Mouse (Mus musculus): Measurements from ENCODE around the gene Usp53. TPM values are rescaled to one million over a fixed set of nuclear protein-coding genes. Genes with fewer than 3 reads are reported as not detected.

Usp53 gene
- polyA plus RNA-seq, 1 experiment from 2014 or later = 6.2 TPM

GRCm38 (mm10) chr3:122907841-122908240 lies 76.5 kb downstream of the Usp53 start:
- H3K4me3 ChIP-seq = no peak overlapping the region
- no peaks in the 10 kb centered on the region for H3K36me3 ChIP-seq
- no peaks in the 10 kb centered on the region for H3K27me3 ChIP-seq
- no peaks in the 10 kb centered on the region for H3K4me1 ChIP-seq
- WGBS = 82% methylated on average over 2 of the region's 2 CpGs
- no peak overlapping the region for H3K4me2 ChIP-seq (replicated peaks)
- no peak overlapping the region for H3K9ac ChIP-seq
- H3K9me3 ChIP-seq (replicated peaks) = no peaks in the 10 kb centered on the region
- no peak overlapping the region for H3K27ac ChIP-seq
- no peak for ATAC-seq (ENCODE audit: low FRiP score)

- no peaks in the 10 kb centered on the region for H3K9me3 ChIP-seq (replicated peaks)
- H3K27ac ChIP-seq = no peak overlapping the region
- ATAC-seq (ENCODE audit: low FRiP score) = peak; percentile 66; the same call in 1 of the 2 replicates
- WGBS = 47% methylated on average over 12 of the region's 12 CpGs
- no peak overlapping the region for H3K4me2 ChIP-seq (replicated peaks)
- H3K27me3 ChIP-seq = no peaks in the 10 kb centered on the region
- H3K9ac ChIP-seq = no peak overlapping the region
- no peaks in the 10 kb centered on the region for H3K36me3 ChIP-seq
- H3K4me3 ChIP-seq = no peak overlapping the region
- H3K4me1 ChIP-seq = no peaks in the 10 kb centered on the region
Measured at GRCm38 (mm10) chr3:122903746-122904433, 80.4 kb downstream of the Usp53 start.

- WGBS = 60% methylated on average over 6 of the region's 6 CpGs
- Histone ChIP-seq H3K36me3 (no peaks in the 10 kb centered on the region), H3K9ac (no peak overlapping the region), H3K4me1 (no peaks in the 10 kb centered on the region), H3K4me3 (no peak overlapping the region), H3K27me3 (no peaks in the 10 kb centered on the region), H3K4me2 (replicated peaks) (no peak overlapping the region), H3K27ac (no peak overlapping the region), H3K9me3 (replicated peaks) (no peaks in the 10 kb centered on the region)
- no peak for ATAC-seq (ENCODE audit: low FRiP score)
Measured at GRCm38 (mm10) chr3:122898254-122898653, 86.1 kb downstream of the Usp53 start.

- Histone ChIP-seq H3K4me2 (replicated peaks) (no peak overlapping the region), H3K4me1 (no peaks in the 10 kb centered on the region), H3K36me3 (no peaks in the 10 kb centered on the region), H3K27me3 (no peaks in the 10 kb centered on the region), H3K27ac (no peak overlapping the region), H3K9me3 (replicated peaks) (no peaks in the 10 kb centered on the region), H3K4me3 (no peak overlapping the region), H3K9ac (no peak overlapping the region)
- no peak for ATAC-seq (ENCODE audit: low FRiP score)
- WGBS = 88% methylated on average over 11 of the region's 11 CpGs
Measured at GRCm38 (mm10) chr3:122895189-122895731, 89.0 kb downstream of the Usp53 start.

- Histone ChIP-seq H3K27ac (no peak within 1 kb of the TSS), H3K9ac (no peak within 1 kb of the TSS), H3K4me2 (replicated peaks) (no peak within 1 kb of the TSS), H3K36me3 (no peaks in the 10 kb centered on the region), H3K9me3 (replicated peaks) (no peaks in the 10 kb centered on the region), H3K4me1 (no peaks in the 10 kb centered on the region), H3K4me3 (no peak within 1 kb of the TSS), H3K27me3 (no peaks in the 10 kb centered on the region)
- WGBS = 94% methylated on average over 3 of the region's 3 CpGs
- ATAC-seq (ENCODE audit: low FRiP score) = no peak
Measured at GRCm38 (mm10) chr3:122894772-122895171, 89.5 kb downstream of the Usp53 start, which contains the start of gene Fabp2. Gene Fabp2, plus strand, starts transcription at chr3:122895072.

- H3K4me2 ChIP-seq (replicated peaks) = no peak overlapping the region
- H3K4me1 ChIP-seq = no peaks in the 10 kb centered on the region
- H3K9me3 ChIP-seq (replicated peaks) = no peaks in the 10 kb centered on the region
- H3K36me3 ChIP-seq = no peaks in the 10 kb centered on the region
- H3K9ac ChIP-seq = no peak overlapping the region
- no peak for ATAC-seq (ENCODE audit: low FRiP score)
- H3K4me3 ChIP-seq = no peak overlapping the region
- H3K27me3 ChIP-seq = no peaks in the 10 kb centered on the region
- H3K27ac ChIP-seq = no peak overlapping the region
- 84% methylated on average over 5 of the region's 5 CpGs for WGBS
Measured at GRCm38 (mm10) chr3:122888371-122888819, 95.9 kb downstream of the Usp53 start.

GRCm38 (mm10) chr3:122887505-122888301 lies 96.6 kb downstream of the Usp53 start:
- no peak overlapping the region for H3K9ac ChIP-seq
- no peak overlapping the region for H3K4me3 ChIP-seq
- 81% methylated on average over 4 of the region's 4 CpGs for WGBS
- H3K27me3 ChIP-seq = no peaks in the 10 kb centered on the region
- H3K27ac ChIP-seq = no peak overlapping the region
- H3K9me3 ChIP-seq (replicated peaks) = no peaks in the 10 kb centered on the region
- ATAC-seq (ENCODE audit: low FRiP score) = no peak
- no peak overlapping the region for H3K4me2 ChIP-seq (replicated peaks)
- no peaks in the 10 kb centered on the region for H3K4me1 ChIP-seq
- H3K36me3 ChIP-seq = no peaks in the 10 kb centered on the region

Small RNA genes lying within 50 kb of the gene (microRNA-seq; reads per million reads assigned to microRNA genes)
- gene Gm22066 = not detected

Other genes starting within 250 kb of the Usp53 start
- not detected in 2 replicates for gene Fabp2, start 89.4 kb downstream of the Usp53 start, polyA plus RNA-seq (2016; fragmentation: Nextera tagmentation; extraction: Ambion mirVana)
- not detected in 2 replicates for gene Gm10959, start 65.2 kb downstream of the Usp53 start, polyA plus RNA-seq (2016; fragmentation: Nextera tagmentation; extraction: Ambion mirVana)
- gene 1810037I17Rik, start 60.3 kb downstream of the Usp53 start, polyA plus RNA-seq (2016; fragmentation: Nextera tagmentation; extraction: Ambion mirVana) = 85.7 and 101 TPM in 2 replicates
- 0.36 and 3.5 TPM in 2 replicates for gene Myoz2, start 50.5 kb upstream of the Usp53 start, polyA plus RNA-seq (2016; fragmentation: Nextera tagmentation; extraction: Ambion mirVana)